Mouse (Mus musculus) liver, embryonic 12.5 days (tissue): ENCODE measurements around the gene Hdgfl3. TPM values are rescaled to one million over a fixed set of nuclear protein-coding genes. Genes with fewer than 3 reads are reported as not detected.

Experiments used
- ATAC-seq: fragments of 200-750 bp; cut with Nextera tagmentation; 2 replicates; pipeline ENCODE4 v1.8.0; 2017; ENCODE audit warnings: moderate number of reproducible peaks, mild to moderate bottlenecking, moderate library complexity
- H3K27ac ChIP-seq: fragments of 300-500 bp; sonication (generic); 2 replicates; pipeline ENCODE4 v1.5.1; 2016; ENCODE audit warnings: mild to moderate bottlenecking
- H3K27me3 ChIP-seq: fragments of 300-500 bp; sonication (generic); replicated peaks from 2 replicates; pipeline ENCODE4 v1.6.1; 2016; ENCODE audit warnings: mild to moderate bottlenecking, moderate library complexity
- H3K36me3 ChIP-seq: fragments of 300-500 bp; sonication (generic); 2 replicates; pipeline ENCODE4 v1.6.1; 2016; ENCODE audit warnings: mild to moderate bottlenecking, moderate library complexity
- H3K4me1 ChIP-seq: fragments of 300-500 bp; sonication (generic); 2 replicates; pipeline ENCODE4 v1.6.1; 2016
- H3K4me2 ChIP-seq: fragments of 300-500 bp; sonication (generic); 2 replicates; pipeline ENCODE4 v1.6.1; 2016; ENCODE audit warnings: mild to moderate bottlenecking, moderate library complexity
- H3K4me3 ChIP-seq: fragments of 300-500 bp; sonication (generic); 2 replicates; pipeline ENCODE4 v1.5.1; 2016; ENCODE audit warnings: mild to moderate bottlenecking, moderate library complexity
- H3K9ac ChIP-seq: fragments of 300-500 bp; sonication (generic); 2 replicates; pipeline ENCODE4 v1.6.1; 2016; ENCODE audit warnings: mild to moderate bottlenecking, moderate library complexity
- H3K9me3 ChIP-seq: fragments of 300-500 bp; sonication (generic); replicated peaks from 2 replicates; pipeline ENCODE4 v1.6.1; 2016; ENCODE audit warnings: mild to moderate bottlenecking, moderate library complexity
- WGBS: fragments of 180-500 bp; shearing (Covaris S2); methylation state at CpG from one replicate; pipeline ENCODE4 v1.1.7; 2016; ENCODE audit not compliant: insufficient replicate concordance; 5-methylcytosine and 5-hydroxymethylcytosine counted together
- polyA plus RNA-seq: library from polyadenylated mRNA; unstranded; fragments of >200 nt; fragmentation: Nextera tagmentation; extraction: Ambion mirVana; gene quantifications from 2 replicates; pipeline ENCODE4 v1.2.1, GENCODE M21; 2016

Hdgfl3 gene
- polyA plus RNA-seq = 2.0 and 2.5 TPM in 2 replicates

- Histone ChIP-seq H3K9me3 (no peaks in the 10 kb centered on the region), H3K4me2 (peak within 1 kb of the TSS; percentile 68), H3K27ac (no peak within 1 kb of the TSS), H3K4me1 (0 out of 2 replicates have a peak, but pooled peaks cover 3% of the 10 kb centered on the region), H3K27me3 (peaks cover 68% of the 10 kb centered on the region), H3K4me3 (peak within 1 kb of the TSS; percentile 57), H3K9ac (peak within 1 kb of the TSS; percentile 55), H3K36me3 (no peaks in the 10 kb centered on the region)
- ATAC-seq = no peak
- under 1% methylated on average over 61 of the region's 63 CpGs for WGBS
Measured at GRCm38 (mm10) chr7:81934267-81934745, at the start of gene Hdgfl3. Gene Hdgfl3 (minus strand): TSS chr7:81934473.

GRCm38 (mm10) chr7:81983651-81984050, 49.4 kb upstream of the Hdgfl3 start:
- no peak for ATAC-seq
- Histone ChIP-seq H3K27ac (no peak overlapping the region), H3K4me2 (no peak overlapping the region), H3K4me3 (no peak overlapping the region), H3K9me3 (no peaks in the 10 kb centered on the region), H3K27me3 (peaks cover 13% of the 10 kb centered on the region), H3K9ac (no peak overlapping the region), H3K4me1 (no peaks in the 10 kb centered on the region), H3K36me3 (no peaks in the 10 kb centered on the region)
- WGBS = 61% methylated on average over 6 of the region's 6 CpGs

GRCm38 (mm10) chr7:81978304-81978703, 44.0 kb upstream of the Hdgfl3 start:
- ATAC-seq = no peak
- Histone ChIP-seq H3K4me1 (no peaks in the 10 kb centered on the region), H3K27me3 (peaks cover 12% of the 10 kb centered on the region), H3K4me2 (no peak overlapping the region), H3K4me3 (no peak overlapping the region), H3K9ac (no peak overlapping the region), H3K36me3 (no peaks in the 10 kb centered on the region), H3K27ac (no peak overlapping the region), H3K9me3 (no peaks in the 10 kb centered on the region)
- WGBS = 64% methylated on average over 8 of the region's 8 CpGs

GRCm38 (mm10) chr7:81974616-81975015, 40.3 kb upstream of the Hdgfl3 start:
- H3K4me1 ChIP-seq = no peaks in the 10 kb centered on the region
- no peak overlapping the region for H3K9ac ChIP-seq
- 76% methylated on average over 10 of the region's 10 CpGs for WGBS
- no peaks in the 10 kb centered on the region for H3K9me3 ChIP-seq
- no peak overlapping the region for H3K27ac ChIP-seq
- H3K27me3 ChIP-seq = peaks cover 12% of the 10 kb centered on the region
- H3K4me2 ChIP-seq = no peak overlapping the region
- H3K4me3 ChIP-seq = no peak overlapping the region
- no peak for ATAC-seq
- no peaks in the 10 kb centered on the region for H3K36me3 ChIP-seq

GRCm38 (mm10) chr7:81973939-81974338, 39.7 kb upstream of the Hdgfl3 start:
- ATAC-seq = no peak
- WGBS = 80% methylated on average over 12 of the region's 12 CpGs
- H3K4me3 ChIP-seq = no peak overlapping the region
- no peak overlapping the region for H3K27ac ChIP-seq
- no peak overlapping the region for H3K4me2 ChIP-seq
- H3K36me3 ChIP-seq = no peaks in the 10 kb centered on the region
- no peaks in the 10 kb centered on the region for H3K9me3 ChIP-seq
- H3K27me3 ChIP-seq = peaks cover 12% of the 10 kb centered on the region
- H3K4me1 ChIP-seq = no peaks in the 10 kb centered on the region
- H3K9ac ChIP-seq = no peak overlapping the region

- Histone ChIP-seq H3K9me3 (no peaks in the 10 kb centered on the region), H3K4me3 (no peak overlapping the region), H3K4me2 (no peak overlapping the region), H3K9ac (no peak overlapping the region), H3K27ac (no peak overlapping the region), H3K4me1 (no peaks in the 10 kb centered on the region), H3K27me3 (peaks cover 12% of the 10 kb centered on the region), H3K36me3 (no peaks in the 10 kb centered on the region)
- no peak for ATAC-seq
- 82% methylated on average over 5 of the region's 5 CpGs for WGBS
Measured at GRCm38 (mm10) chr7:81973339-81973738, 39.1 kb upstream of the Hdgfl3 start.

GRCm38 (mm10) chr7:81968975-81969374, 34.7 kb upstream of the Hdgfl3 start:
- no peak for ATAC-seq
- WGBS = 12% methylated on average over 6 of the region's 6 CpGs
- H3K4me3 ChIP-seq = no peak overlapping the region
- H3K36me3 ChIP-seq = no peaks in the 10 kb centered on the region
- H3K9me3 ChIP-seq = no peaks in the 10 kb centered on the region
- H3K27me3 ChIP-seq = peaks cover 6% of the 10 kb centered on the region; the same call in 1 of the 2 replicates
- H3K27ac ChIP-seq = no peak overlapping the region
- no peaks in the 10 kb centered on the region for H3K4me1 ChIP-seq
- no peak overlapping the region for H3K4me2 ChIP-seq
- no peak overlapping the region for H3K9ac ChIP-seq

- no peaks in the 10 kb centered on the region for H3K36me3 ChIP-seq
- ATAC-seq = no peak
- 61% methylated on average over 4 of the region's 4 CpGs for WGBS
- no peak overlapping the region for H3K9ac ChIP-seq
- peaks cover under 1% of the 10 kb centered on the region; the same call in 1 of the 2 replicates for H3K27me3 ChIP-seq
- no peak overlapping the region for H3K4me3 ChIP-seq
- no peak overlapping the region for H3K4me2 ChIP-seq
- no peaks in the 10 kb centered on the region for H3K4me1 ChIP-seq
- no peaks in the 10 kb centered on the region for H3K9me3 ChIP-seq
- H3K27ac ChIP-seq = no peak overlapping the region
Measured at GRCm38 (mm10) chr7:81968451-81968850, 34.2 kb upstream of the Hdgfl3 start.

GRCm38 (mm10) chr7:81966195-81966594, 31.9 kb upstream of the Hdgfl3 start:
- no peaks in the 10 kb centered on the region; the same call in 1 of the 2 replicates for H3K27me3 ChIP-seq
- no peak for ATAC-seq
- no peaks in the 10 kb centered on the region for H3K9me3 ChIP-seq
- no peak overlapping the region for H3K27ac ChIP-seq
- H3K4me1 ChIP-seq = no peaks in the 10 kb centered on the region
- H3K9ac ChIP-seq = no peak overlapping the region
- WGBS = 68% methylated on average over 5 of the region's 5 CpGs
- H3K4me3 ChIP-seq = no peak overlapping the region
- H3K4me2 ChIP-seq = no peak overlapping the region
- H3K36me3 ChIP-seq = no peaks in the 10 kb centered on the region

- no peaks in the 10 kb centered on the region for H3K4me1 ChIP-seq
- no peak overlapping the region for H3K4me2 ChIP-seq
- no peaks in the 10 kb centered on the region for H3K36me3 ChIP-seq
- no peak overlapping the region for H3K27ac ChIP-seq
- no peaks in the 10 kb centered on the region for H3K9me3 ChIP-seq
- H3K9ac ChIP-seq = no peak overlapping the region
- 1% methylated on average over 3 of the region's 3 CpGs for WGBS
- peaks cover 5% of the 10 kb centered on the region; the same call in 1 of the 2 replicates for H3K27me3 ChIP-seq
- H3K4me3 ChIP-seq = no peak overlapping the region
- no peak for ATAC-seq
Measured at GRCm38 (mm10) chr7:81959704-81960103, 25.4 kb upstream of the Hdgfl3 start.

GRCm38 (mm10) chr7:81954208-81954846, 20.1 kb upstream of the Hdgfl3 start:
- Histone ChIP-seq H3K36me3 (no peaks in the 10 kb centered on the region), H3K9ac (no peak overlapping the region), H3K27ac (no peak overlapping the region), H3K4me3 (no peak overlapping the region), H3K4me2 (no peak overlapping the region), H3K4me1 (no peaks in the 10 kb centered on the region), H3K9me3 (no peaks in the 10 kb centered on the region), H3K27me3 (peaks cover 5% of the 10 kb centered on the region; the same call in 1 of the 2 replicates)
- no peak for ATAC-seq

GRCm38 (mm10) chr7:81950499-81950898, 16.2 kb upstream of the Hdgfl3 start:
- ATAC-seq = no peak
- Histone ChIP-seq H3K27me3 (no peaks in the 10 kb centered on the region; the same call in 1 of the 2 replicates), H3K36me3 (no peaks in the 10 kb centered on the region), H3K27ac (no peak overlapping the region), H3K4me3 (no peak overlapping the region), H3K4me1 (no peaks in the 10 kb centered on the region), H3K4me2 (no peak overlapping the region), H3K9me3 (no peaks in the 10 kb centered on the region), H3K9ac (no peak overlapping the region)
- whole genome bisulfite sequencing = 63% methylated on average over 2 of the region's 2 CpGs

- 23% methylated on average over 4 of the region's 4 CpGs for WGBS
- H3K4me3 ChIP-seq = no peak overlapping the region
- no peaks in the 10 kb centered on the region for H3K36me3 ChIP-seq
- no peak overlapping the region for H3K9ac ChIP-seq
- H3K4me1 ChIP-seq = no peaks in the 10 kb centered on the region
- H3K4me2 ChIP-seq = no peak overlapping the region
- H3K9me3 ChIP-seq = no peaks in the 10 kb centered on the region
- H3K27ac ChIP-seq = no peak overlapping the region
- H3K27me3 ChIP-seq = no peaks in the 10 kb centered on the region
- ATAC-seq = no peak
Measured at GRCm38 (mm10) chr7:81945398-81945797, 11.1 kb upstream of the Hdgfl3 start.
